In the genomic region with DNA sequence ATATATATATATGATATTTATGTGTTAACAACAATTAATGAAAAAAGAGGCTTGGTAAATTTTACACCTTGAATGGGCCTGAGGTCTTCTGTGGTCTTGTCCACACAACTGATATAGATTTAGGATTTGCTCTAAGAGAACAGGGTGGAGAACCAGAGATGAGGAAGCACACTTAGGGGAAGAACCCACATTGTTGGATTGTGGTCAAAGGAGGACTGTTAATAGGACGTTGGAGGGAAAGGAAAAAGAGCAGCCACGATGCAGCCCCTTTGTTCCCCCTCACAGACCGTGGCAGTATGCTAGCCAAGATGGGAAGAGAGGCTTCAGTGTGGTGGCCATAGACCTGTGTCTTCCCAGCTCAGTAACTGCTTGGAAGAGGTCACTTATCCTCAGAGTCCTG, we compare ENCODE assay signal across 20 mouse cellular contexts. TPM values are rescaled to one million over a fixed set of nuclear protein-coding genes. Genes with fewer than 3 reads are reported as not detected.
A peak's percentile ranks its signal among the peaks of the same experiment; 100 is the strongest.
DNase-seq lines count a peak whose midpoint lies in the region; ATAC-seq and TF ChIP-seq lines count a peak whose summit lies in the region.
"Had no signal": no experiment of that assay in that cellular context is flagged by ENCODE, and none has a peak within 500 bp of the region (broad histone marks: within the 10 kb centered on the region; RNA-seq: fewer than 3 reads in every experiment).

No protein-coding gene starts in this region.

- TF ChIP-seq POLR2A in spleen, adult 2 months (IDR thresholded peaks at IDR 0.05; ENCODE audit: low read depth, low read length), result no peak

- H3K4me3 ChIP-seq in heart, embryonic 10.5 days, result no peak overlapping the region
- no peak overlapping the region for H3K4me3 ChIP-seq in spleen, adult 2 months (ENCODE audit: extremely low read depth, insufficient read depth, insufficient read length)
- H3K4me3 ChIP-seq in hindbrain, embryonic 16.5 days (ENCODE audit: low read length), result no peak overlapping the region
- H3K4me3 ChIP-seq: forebrain, embryonic 12.5 days; limb, embryonic 15.5 days; midbrain, embryonic 13.5 days; myocyte had no signal

- H3K9ac ChIP-seq in hindbrain, embryonic 16.5 days (ENCODE audit: low read depth, low read length), result no peak overlapping the region
- H3K9ac ChIP-seq: forebrain, embryonic 12.5 days; limb, embryonic 15.5 days; midbrain, embryonic 13.5 days had no signal

- intact Hi-C loops in heart, postnatal 10 days (cut with DNase I), result no loop called here

- no peak overlapping the region for H3K4me2 ChIP-seq in hindbrain, embryonic 16.5 days (ENCODE audit: low read length)
- H3K4me2 ChIP-seq: forebrain, embryonic 12.5 days; limb, embryonic 15.5 days; midbrain, embryonic 13.5 days had no signal

- 82% methylated on average over 3 of the region's 3 CpGs for WGBS in heart, embryonic 10.5 days
- WGBS in spleen, adult 2 months, result 14% methylated on average over 3 of the region's 3 CpGs
- 71% methylated on average over 3 of the region's 3 CpGs for WGBS in hindbrain, embryonic 16.5 days

- H3K27ac ChIP-seq in heart, embryonic 10.5 days, result peak overlapping the region; percentile 29; the same call in 1 of the 2 replicates
- 0 out of 2 replicates have a peak overlapping the region, but pooled peaks have one; percentile 14 for H3K27ac ChIP-seq in spleen, adult 2 months (ENCODE audit: insufficient read depth, low read length)
- no peak overlapping the region for H3K27ac ChIP-seq in hindbrain, embryonic 16.5 days (ENCODE audit: low read depth, low read length)
- H3K27ac ChIP-seq: forebrain, embryonic 12.5 days; limb, embryonic 15.5 days; midbrain, embryonic 13.5 days had no signal

- H3K36me3 ChIP-seq in heart, embryonic 10.5 days, result no peaks in the 10 kb centered on the region
- no peaks in the 10 kb centered on the region for H3K36me3 ChIP-seq in spleen, adult 2 months (ENCODE audit: control insufficient read depth, insufficient read depth, low read length)
- H3K36me3 ChIP-seq in hindbrain, embryonic 16.5 days (ENCODE audit: control insufficient read depth, insufficient read depth, low read length), result no peaks in the 10 kb centered on the region
- H3K36me3 ChIP-seq: forebrain, embryonic 12.5 days; limb, embryonic 15.5 days; midbrain, embryonic 13.5 days had no signal

- H3K27me3 ChIP-seq in heart, embryonic 10.5 days (ENCODE audit: insufficient read depth, poor library complexity, severe bottlenecking), result peaks cover 9% of the 10 kb centered on the region
- H3K27me3 ChIP-seq in spleen, adult 2 months (ENCODE audit: control insufficient read depth, insufficient read depth, low read length), result no peaks in the 10 kb centered on the region
- no peaks in the 10 kb centered on the region; the same call in 1 of the 2 replicates for H3K27me3 ChIP-seq in hindbrain, embryonic 16.5 days (replicated peaks; ENCODE audit: control insufficient read depth, insufficient read depth, low read length)
- H3K27me3 ChIP-seq: limb, embryonic 15.5 days; Patski had no signal

- peaks cover 20% of the 10 kb centered on the region; the same call in 1 of the 2 replicates for H3K4me1 ChIP-seq in heart, embryonic 10.5 days
- H3K4me1 ChIP-seq in spleen, adult 2 months (ENCODE audit: control insufficient read depth, insufficient read depth, insufficient read length), result peaks cover 2% of the 10 kb centered on the region; the same call in 1 of the 2 replicates
- H3K4me1 ChIP-seq in hindbrain, embryonic 16.5 days (ENCODE audit: control insufficient read depth, insufficient read depth, low read depth, low read length), result peaks cover 13% of the 10 kb centered on the region

- ATAC-seq in granulocyte monocyte progenitor cell, adult 5-6 weeks (replicated peaks; ENCODE audit: poor library complexity, severe bottlenecking), result peak; percentile 41
- ATAC-seq in megakaryocyte-erythroid progenitor cell, adult 5-6 weeks (replicated peaks; ENCODE audit: low FRiP score, low TSS enrichment, poor library complexity, severe bottlenecking), result peak; percentile 7
- ATAC-seq in hindbrain, embryonic 16.5 days, result no peak
- ATAC-seq: midbrain, embryonic 13.5 days; Patski had no signal

- no peaks in the 10 kb centered on the region for H3K9me3 ChIP-seq in heart, embryonic 10.5 days
- no peaks in the 10 kb centered on the region for H3K9me3 ChIP-seq in hindbrain, embryonic 16.5 days (ENCODE audit: control insufficient read depth, low read length)
- H3K9me3 ChIP-seq: forebrain, embryonic 12.5 days; limb, embryonic 15.5 days; midbrain, embryonic 13.5 days had no signal

- TF ChIP-seq CTCF in spleen, adult 2 months (IDR thresholded peaks at IDR 0.05; ENCODE audit: extremely low read depth, insufficient read depth, insufficient read length, insufficient replicate concordance), result no peak

- no peak for DNase-seq in heart, embryonic 10.5 days (ENCODE audit: low spot score)
- DNase-seq in heart, postnatal 10 days, result no peak
- no peak for DNase-seq in spleen, adult 2 months (ENCODE audit: low read depth in 1 of 2, low spot score in 2 of 2)
- no peak for DNase-seq in spleen, postnatal 36 days (ENCODE audit: low spot score in 2 of 2)
- DNase-seq in neural tube, embryonic 10.5 days (ENCODE audit: extremely low spot score, low spot score), result no peak
- DNase-seq: adrenal gland, postnatal 25 days; cerebellum, adult 9-11 months; gastrocnemius, postnatal 14 days; kidney, postnatal 4 days; lung, postnatal 14 days; right cerebral cortex, adult 18-20 months; thymus, postnatal 25 days had no signal

RNA-seq across cellular contexts. Expression of a gene that starts 11.5 kb away (rescaled TPM):
- 8.9 and 10.2 TPM in 2 replicates for polyA plus RNA-seq in heart, embryonic 10.5 days (2016; fragmentation: Nextera tagmentation; extraction: Ambion mirVana)
- total RNA-seq in heart, postnatal 10 days (2021), result 10 to 100 TPM; 11.2 to 12.8 TPM
- polyA plus RNA-seq in spleen, adult 2 months (2012; rRNA removed), result 7.1 and 8.7 TPM in 2 replicates
- total RNA-seq in granulocyte monocyte progenitor cell, adult 5-6 weeks (2014; fragmentation: Nextera tagmentation), result 18.2 and 23.5 TPM in 2 replicates
- 18.3 and 25.1 TPM in 2 replicates for total RNA-seq in granulocyte monocyte progenitor cell, adult 5-6 weeks (2017)
- 36.1 and 45.5 TPM in 2 replicates for total RNA-seq in megakaryocyte-erythroid progenitor cell, adult 5-6 weeks (2014; fragmentation: Nextera tagmentation)
- 34.0 and 35.5 TPM in 2 replicates for total RNA-seq in megakaryocyte-erythroid progenitor cell, adult 5-6 weeks (2017)
- polyA plus RNA-seq in hindbrain, embryonic 16.5 days (2015; fragmentation: Nextera tagmentation; extraction: Ambion mirVana), result 1.2 and 1.6 TPM in 2 replicates
